Mouse (Mus musculus) lung, postnatal 0 days (tissue): Measurements from ENCODE around the gene Cyb5b.

Source experiments
- CTCF ChIP-seq: IDR thresholded peaks from 2 replicates; pipeline ENCODE4 v1.5.1; 2016; ENCODE audit warnings: antibody characterized with exemption, mild to moderate bottlenecking
- EP300 ChIP-seq: IDR thresholded peaks from 2 replicates; pipeline ENCODE4 v1.6.1; 2016; ENCODE audit warnings: antibody characterized with exemption, mild to moderate bottlenecking, control low read depth

DNA sequence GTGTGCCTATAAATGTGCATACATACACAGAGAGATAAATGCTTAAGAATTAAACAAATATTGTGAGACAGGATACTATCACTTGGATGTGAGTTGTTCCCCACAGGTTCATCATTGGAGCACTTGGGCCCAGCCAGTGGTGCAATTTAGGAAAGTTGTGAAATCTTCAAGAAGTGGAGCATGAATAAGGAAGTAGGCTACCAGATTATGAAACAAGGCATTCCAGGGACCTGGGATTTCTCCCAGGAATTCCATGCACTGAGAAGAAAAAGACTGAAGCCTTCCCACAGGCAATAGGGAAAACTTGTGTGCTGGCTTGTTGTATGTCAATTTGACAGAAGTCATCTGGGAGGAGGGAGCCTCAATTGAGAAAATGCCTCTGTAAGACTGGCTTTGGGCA, 4.3 kb upstream of the Cyb5b start:
- TF ChIP-seq CTCF, result no peak
- TF ChIP-seq EP300, result peak; percentile 65
